Mouse (Mus musculus): ENCODE results near the gene Rarb. TPM values are rescaled to one million over a fixed set of nuclear protein-coding genes. Genes with fewer than 3 reads are reported as not detected.

Gene Rarb
- total RNA-seq, 2 experiments from 2014 or later: 12.3 to 16.3 TPM

DNA sequence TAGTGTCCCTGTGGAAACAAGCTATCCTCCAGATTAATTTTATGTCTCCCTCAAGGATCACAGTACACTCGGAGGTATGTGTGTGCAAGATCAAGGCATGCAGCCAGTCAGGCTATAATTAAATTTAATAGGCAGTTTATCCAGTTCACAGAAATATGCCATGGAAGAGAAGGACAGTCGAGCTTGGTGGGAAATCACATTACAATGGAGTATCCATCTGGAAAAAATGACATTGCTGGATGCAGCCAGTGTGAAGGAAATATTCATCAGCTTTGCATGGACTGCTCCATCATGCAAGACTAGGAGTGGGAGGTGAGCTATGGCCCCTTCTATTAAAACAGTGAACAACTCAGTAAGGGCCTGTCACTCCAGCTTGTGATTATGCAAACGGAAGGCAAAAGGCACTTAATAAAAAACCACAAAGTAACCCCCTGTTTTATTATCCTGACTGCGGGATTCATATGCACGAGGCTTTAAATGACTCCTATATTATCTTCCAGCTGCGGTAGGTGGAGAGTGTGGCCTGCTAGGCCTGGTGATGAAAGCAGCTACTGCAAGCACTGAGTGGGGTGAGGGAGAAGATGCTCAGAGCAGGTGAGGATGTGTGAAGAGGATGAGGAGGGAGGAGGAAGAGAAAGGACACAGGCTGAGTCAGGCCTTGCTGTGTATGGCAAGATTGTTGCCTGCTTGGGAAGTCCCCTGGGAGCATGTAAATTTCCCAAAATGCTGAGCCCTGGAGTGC is 379.4 kb downstream of the Rarb start:
- DNase-seq (ENCODE audit: low spot score in 2 of 2): no peak

- no peak for DNase-seq (ENCODE audit: low spot score in 2 of 2)
Measured at GRCm38 (mm10) chr14:16437386-16437785, 381.6 kb downstream of the Rarb start.

GRCm38 (mm10) chr14:16434396-16435171 is 384.4 kb downstream of the Rarb start:
- DNase-seq (ENCODE audit: low spot score in 2 of 2): no peak

DNA sequence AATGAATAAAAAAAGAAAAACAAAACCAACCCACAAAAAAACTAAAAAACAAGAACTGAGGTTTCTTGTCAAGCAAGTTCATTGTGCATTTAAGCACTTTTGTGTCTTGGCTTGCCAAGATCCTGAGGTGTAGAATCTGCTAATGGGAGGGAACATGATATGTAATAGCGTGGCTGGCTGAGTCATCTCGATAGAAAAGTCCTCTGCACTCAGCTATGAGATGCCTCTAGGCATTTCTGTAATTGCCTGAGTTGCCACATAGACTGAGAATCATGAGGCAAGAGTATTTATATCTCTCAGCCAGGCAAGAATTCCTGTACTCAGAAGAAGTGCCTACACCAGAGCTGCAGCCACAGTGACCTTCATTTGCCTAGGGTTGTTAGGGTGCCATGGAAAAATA is 385.8 kb downstream of the Rarb start:
- no peak for DNase-seq (ENCODE audit: low spot score in 2 of 2)

- DNase-seq (ENCODE audit: low spot score in 2 of 2): no peak
Measured at GRCm38 (mm10) chr14:16432550-16432949, 386.4 kb downstream of the Rarb start.

DNA sequence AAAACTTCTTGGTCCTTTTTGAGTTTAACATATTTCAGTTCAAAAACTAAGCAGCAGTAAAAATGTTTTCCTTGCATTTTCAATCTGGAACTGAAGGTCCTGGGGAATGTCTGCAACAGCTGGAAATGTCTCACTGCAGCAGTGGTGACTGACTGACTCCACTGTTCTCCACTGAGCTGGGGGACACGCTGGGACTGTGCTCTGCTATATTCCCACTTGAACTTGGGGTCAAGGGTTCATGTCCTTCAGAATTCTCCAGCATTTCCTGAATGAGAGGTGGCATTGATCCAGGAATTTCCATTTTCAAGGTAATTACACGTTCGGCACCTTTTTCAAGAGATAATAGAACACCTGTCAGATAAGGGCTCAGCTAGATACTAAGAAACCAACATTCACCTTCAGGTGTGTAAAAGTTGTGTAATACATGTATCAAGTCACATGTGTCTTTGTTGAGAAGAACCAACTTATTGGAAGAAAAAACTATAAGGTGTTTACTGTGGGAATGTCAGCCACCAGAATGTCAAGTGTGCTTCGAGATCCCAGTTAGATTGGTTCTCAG is 386.9 kb downstream of the Rarb start:
- DNase-seq (ENCODE audit: low spot score in 2 of 2): no peak

DNA sequence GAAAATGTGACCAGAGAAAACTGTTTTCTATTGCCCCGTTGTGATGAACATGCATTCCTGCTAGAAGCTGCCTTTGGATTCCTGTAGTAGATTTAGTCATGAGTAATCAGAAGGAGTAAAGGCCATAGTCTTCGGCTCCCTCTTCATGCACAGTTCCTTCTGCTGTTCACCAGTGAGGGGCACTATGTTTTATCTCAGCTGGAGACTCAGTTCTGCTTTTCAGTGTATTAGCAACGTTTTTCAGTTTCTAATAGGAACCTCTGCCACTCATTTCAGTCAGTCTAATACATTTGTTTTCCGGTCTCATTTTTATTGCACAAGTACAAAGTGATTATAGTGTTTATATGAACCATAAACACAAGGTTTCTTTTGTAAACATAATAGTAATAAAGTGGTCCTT is 391.4 kb downstream of the Rarb start:
- no peak for DNase-seq (ENCODE audit: low spot score in 2 of 2)

- DNase-seq (ENCODE audit: low spot score in 2 of 2): no peak
Measured at GRCm38 (mm10) chr14:16414163-16414562, 404.8 kb downstream of the Rarb start.

- DNase-seq (ENCODE audit: low spot score in 2 of 2): no peak
Measured at GRCm38 (mm10) chr14:16405187-16405586, 413.8 kb downstream of the Rarb start.

- DNase-seq (ENCODE audit: low spot score in 2 of 2): no peak
Measured at GRCm38 (mm10) chr14:16384783-16385182, 434.2 kb downstream of the Rarb start.
